Mouse (Mus musculus) brain, embryonic 14.5 days (tissue): ENCODE data around the gene Kat14. TPM values are rescaled to one million over a fixed set of nuclear protein-coding genes. Genes with fewer than 3 reads are reported as not detected.
A peak's percentile ranks its signal among the peaks of the same experiment; 100 is the strongest.

Source experiments
- DNase-seq: peaks from one replicate; pipeline ENCODE4 v3.0.0-alpha.2; 2011; ENCODE audit warnings: low read depth
- CTCF ChIP-seq: fragments of 200-500 bp; IDR thresholded peaks from 2 replicates; pipeline ENCODE4 v1.5.1; 2012; ENCODE audit warnings: inconsistent platforms, mild to moderate bottlenecking, moderate library complexity, borderline replicate concordance; ENCODE audit not compliant: insufficient read depth, insufficient read length; ENCODE audit errors: extremely low read depth
- POLR2A ChIP-seq: fragments of 200-500 bp; IDR thresholded peaks from 2 replicates; pipeline ENCODE4 v1.6.1; 2012; ENCODE audit warnings: mild to moderate bottlenecking, inconsistent platforms, borderline replicate concordance; ENCODE audit not compliant: poor library complexity, insufficient read depth, insufficient read length, severe bottlenecking; ENCODE audit errors: extremely low read depth
- polyA plus RNA-seq: library from polyadenylated mRNA; depleted of rRNA; stranded (reverse); fragments of >200 nt; gene quantifications from 2 replicates; pipeline ENCODE4 v1.2.3, GENCODE M21; 2012; rRNA removed

Gene Kat14
- polyA plus RNA-seq, 1 experiment, result 31.6 TPM

- peak; percentile 23 for DNase-seq
Measured at GRCm38 (mm10) chr2:144435679-144436078, 66.9 kb downstream of the Kat14 start.

DNA sequence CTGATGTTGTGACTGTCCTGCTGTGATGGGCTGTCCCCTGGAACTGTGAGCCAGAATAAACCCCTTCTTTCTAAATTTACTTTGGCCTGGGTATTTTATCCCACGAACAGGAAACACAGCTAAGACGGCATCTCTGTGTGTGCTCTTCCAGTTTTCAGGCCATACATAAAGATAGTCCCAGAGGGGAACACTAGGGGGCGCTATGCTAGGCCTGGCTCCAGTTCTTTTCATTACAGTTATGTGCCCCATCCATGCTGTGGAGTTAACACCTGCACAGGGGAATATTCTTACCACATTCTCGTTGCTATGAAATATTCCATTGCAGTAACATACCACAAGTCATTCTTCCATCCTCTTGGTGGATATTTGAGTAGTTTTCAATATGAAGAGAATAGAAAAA, 69.6 kb downstream of the Kat14 start:
- DNase-seq, result no peak
- TF ChIP-seq POLR2A (no peak), CTCF (peak; percentile 33; the same call in 1 of the 2 replicates)

More at GRCm38 (mm10) chr2:144435679-144436078, 66.9 kb downstream of the Kat14 start:
- TF ChIP-seq POLR2A, result no peak
- no peak for TF ChIP-seq CTCF

- TF ChIP-seq POLR2A, result no peak
- TF ChIP-seq CTCF, result no peak
- no peak for DNase-seq
Measured at GRCm38 (mm10) chr2:144439191-144439700, 70.5 kb downstream of the Kat14 start.

DNA sequence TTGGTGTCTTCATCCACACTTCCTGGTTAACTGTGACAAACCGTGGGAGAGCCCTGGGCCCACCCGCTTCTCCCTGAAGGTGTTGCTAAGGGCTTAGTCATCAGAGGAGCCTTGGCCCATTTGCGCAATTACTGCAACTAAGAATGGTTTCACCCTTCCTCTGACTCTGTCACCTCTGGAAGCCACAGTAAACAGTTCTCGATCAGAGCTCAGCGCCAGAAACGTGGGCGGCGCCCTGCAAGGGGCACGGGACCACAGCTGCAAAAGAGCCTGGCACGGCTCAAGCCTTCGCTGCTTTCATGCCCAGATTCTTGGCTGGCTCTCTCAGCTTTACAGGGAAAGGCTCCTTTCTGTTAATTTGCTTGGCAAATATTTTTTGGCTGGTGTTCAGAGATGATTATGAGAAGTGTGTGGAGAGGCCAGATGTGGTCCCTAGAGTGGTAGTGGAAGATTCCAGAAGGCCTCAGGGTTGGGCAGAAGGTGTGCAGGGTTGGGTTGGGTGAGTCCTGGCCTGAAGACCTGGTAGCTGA, 72.7 kb downstream of the Kat14 start:
- no peak for TF ChIP-seq POLR2A
- TF ChIP-seq CTCF, result no peak
- DNase-seq, result peak; percentile 42

GRCm38 (mm10) chr2:144446360-144446999, 77.7 kb downstream of the Kat14 start:
- DNase-seq, result no peak
- TF ChIP-seq CTCF, result no peak

DNA sequence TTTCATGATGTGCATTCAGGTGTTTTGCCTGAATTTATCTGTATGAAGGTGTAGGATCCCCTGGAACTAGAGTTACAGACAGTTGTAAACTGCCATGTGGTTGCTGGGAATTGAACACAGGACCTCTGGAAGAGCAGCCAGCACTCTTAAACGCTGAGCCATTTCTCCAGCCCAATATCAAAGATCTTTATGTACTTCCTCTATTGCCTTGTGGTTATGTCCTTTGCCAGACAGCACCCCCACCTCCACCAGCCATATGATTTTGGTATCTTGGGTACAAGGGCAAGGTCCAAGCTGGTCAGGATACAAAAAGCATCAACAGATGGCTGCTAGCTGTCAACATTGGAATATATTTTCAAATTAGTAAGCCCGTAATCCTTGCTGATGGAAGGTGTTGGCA, 81.6 kb downstream of the Kat14 start:
- no peak for TF ChIP-seq POLR2A
- TF ChIP-seq CTCF, result no peak
- DNase-seq, result no peak

DNA sequence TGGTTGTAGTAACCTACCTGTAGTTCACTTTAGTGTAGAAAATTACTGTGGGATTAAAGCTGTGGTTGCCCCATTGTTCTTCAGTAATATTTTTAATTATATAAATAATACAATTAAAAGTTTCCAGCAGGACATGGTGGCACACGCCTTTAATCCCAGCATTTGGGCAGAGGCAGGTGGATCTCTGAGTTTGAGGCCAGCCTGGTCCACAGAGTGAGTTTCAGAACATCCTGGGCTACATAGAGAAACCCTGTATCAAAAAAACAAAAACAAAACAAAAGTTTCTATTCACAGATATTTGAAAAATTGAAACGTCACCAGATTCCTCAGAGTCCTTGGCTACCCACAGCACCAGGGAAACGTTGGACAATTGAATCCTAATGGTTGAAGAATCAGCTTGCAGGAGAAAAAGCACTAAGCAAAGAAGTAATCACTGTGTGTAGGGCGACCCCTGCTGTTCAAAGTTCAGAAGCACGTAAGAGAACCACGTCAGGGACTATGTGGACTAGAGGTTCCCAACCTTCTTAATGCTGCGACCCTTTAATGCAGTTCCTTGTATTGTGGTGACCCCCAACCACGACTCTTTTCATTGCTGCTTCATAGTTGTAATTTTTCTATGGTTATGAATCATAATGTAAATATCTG, 83.7 kb downstream of the Kat14 start:
- DNase-seq, result peak; percentile 91
- TF ChIP-seq POLR2A (no peak), CTCF (peak; percentile 75; the same call in 1 of the 2 replicates)

Other genes with a start within 250 kb of the Kat14 start
- gene Mgme1, start 98.3 kb upstream of the Kat14 start, polyA plus RNA-seq, result 6.4 and 6.6 TPM in 2 replicates
- gene Snx5, start 98.1 kb upstream of the Kat14 start, polyA plus RNA-seq, result 66.8 and 67.9 TPM in 2 replicates
- 0.34 TPM in 2 replicates for gene Ovol2, start 36.8 kb upstream of the Kat14 start, polyA plus RNA-seq
- not detected in 2 replicates for gene Pet117, start within 50 bp of the Kat14 start, polyA plus RNA-seq
- gene Dzank1, start 158.4 kb downstream of the Kat14 start, polyA plus RNA-seq, result 8.9 and 15.4 TPM in 2 replicates
- gene Polr3f, start 158.7 kb downstream of the Kat14 start, polyA plus RNA-seq, result 21.8 and 23.9 TPM in 2 replicates
- gene Rbbp9, start 181.9 kb downstream of the Kat14 start, polyA plus RNA-seq, result 32.2 and 32.9 TPM in 2 replicates
- gene Sec23b, start 187.2 kb downstream of the Kat14 start, polyA plus RNA-seq, result 63.3 and 64.5 TPM in 2 replicates
- gene Smim26, start 225.1 kb downstream of the Kat14 start, polyA plus RNA-seq, result 35.9 and 37.9 TPM in 2 replicates
- 39.0 and 49.0 TPM in 2 replicates for gene Dtd1, start 230.9 kb downstream of the Kat14 start, polyA plus RNA-seq